Mouse (Mus musculus): ENCODE results near the gene Tubg2. TPM values are rescaled to one million over a fixed set of nuclear protein-coding genes. Genes with fewer than 3 reads are reported as not detected.
"Not testable (repeated sequence)": the region's sequence is repeated elsewhere in the genome, so short reads cannot be mapped to it uniquely, and the experiment has no call there.

The Tubg2 gene
- polyA plus RNA-seq, 1 experiment from 2014 or later: 7.6 TPM

DNA sequence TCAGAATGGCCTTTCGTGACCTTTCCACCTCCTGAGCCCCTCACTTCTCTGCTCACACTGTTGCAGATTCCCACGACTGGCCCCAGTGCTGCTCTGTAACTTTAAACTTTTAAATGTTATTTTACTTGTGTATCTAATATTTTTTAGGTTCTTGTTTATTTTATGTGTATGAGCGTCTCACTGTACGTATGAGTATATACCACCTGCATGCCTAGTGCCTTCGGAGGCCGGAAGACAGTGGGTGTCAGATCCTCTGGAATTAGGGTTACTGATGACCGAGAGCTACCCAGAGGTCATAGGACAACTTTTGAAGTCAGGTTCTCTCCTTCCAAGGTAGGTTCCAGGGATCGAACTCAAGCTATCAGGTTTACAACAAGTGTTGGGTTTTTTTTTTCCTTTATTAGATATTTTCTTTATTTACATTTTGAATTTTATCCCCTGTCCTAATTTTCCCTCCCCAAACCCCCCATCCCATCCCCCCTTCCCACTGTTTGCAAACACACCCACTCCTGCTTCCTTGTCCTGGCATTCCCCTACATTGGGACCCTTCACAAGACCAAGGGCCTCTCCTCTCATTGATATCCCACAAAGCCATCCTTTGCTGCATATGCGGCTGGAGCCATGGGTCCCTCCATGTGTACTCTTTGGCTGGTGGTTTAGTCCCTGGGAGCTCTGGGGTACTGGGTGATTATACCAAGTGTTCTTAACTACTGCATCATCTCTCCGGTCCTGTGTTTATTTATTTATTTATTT, 13.3 kb upstream of the Tubg2 start:
- Histone ChIP-seq H3K36me3 (replicated peaks) (no peaks in the 10 kb centered on the region), H3K9me3 (no peaks in the 10 kb centered on the region), H3K9ac (no peak overlapping the region), H3K4me2 (no peak overlapping the region), H3K4me1 (peaks cover 41% of the 10 kb centered on the region), H3K27me3 (no peaks in the 10 kb centered on the region), H3K27ac (no peak overlapping the region), H3K4me3 (replicated peaks) (no peak overlapping the region)
- 88% methylated on average over 10 of the region's 10 CpGs for WGBS
- ATAC-seq (ENCODE audit: low FRiP score): no peak

DNA sequence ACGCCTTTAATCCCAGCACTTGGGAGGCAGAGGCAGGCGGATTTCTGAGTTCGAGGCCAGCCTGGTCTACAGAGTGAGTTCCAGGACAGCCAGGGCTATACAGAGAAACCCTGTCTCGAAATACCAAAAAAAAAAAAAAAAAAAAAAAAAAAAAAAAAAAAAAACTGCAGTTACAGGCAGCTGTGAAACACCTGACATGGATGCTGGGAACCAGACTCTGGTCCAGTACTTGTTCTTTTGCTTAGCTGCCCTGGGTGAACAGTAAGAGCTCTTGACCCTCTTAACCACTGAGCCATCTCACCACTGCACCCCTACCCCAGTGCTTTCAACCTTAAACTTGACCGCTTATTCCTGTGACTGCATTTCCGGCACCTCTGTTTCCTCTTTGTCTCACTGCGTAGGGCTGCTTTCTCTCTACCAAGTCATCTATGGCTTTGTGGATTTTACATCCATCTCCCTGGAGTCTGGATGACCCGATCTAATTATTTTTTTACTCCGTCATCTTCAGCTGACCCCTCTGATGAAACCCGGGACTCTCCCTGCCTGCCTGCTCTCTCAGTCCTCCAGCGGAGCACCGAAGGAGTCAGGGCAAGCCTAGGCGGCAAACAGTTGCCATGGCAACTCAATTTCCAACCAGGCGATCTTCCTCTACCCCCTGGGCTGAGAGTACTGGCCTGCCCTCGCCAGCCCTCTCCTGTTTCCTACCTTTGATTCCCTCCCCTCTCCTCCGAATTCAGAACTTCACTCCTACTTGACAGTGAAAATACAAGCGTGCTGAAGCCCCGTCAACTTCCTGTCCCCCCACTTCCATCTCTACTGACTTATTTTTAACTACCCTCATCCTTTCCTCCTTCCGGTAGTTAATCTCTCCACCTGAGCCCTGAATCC, 12.1 kb upstream of the Tubg2 start:
- peak overlapping the region; percentile 52 for H3K4me2 ChIP-seq
- H3K4me1 ChIP-seq: peaks cover 39% of the 10 kb centered on the region
- WGBS: 22% methylated on average over 18 of the region's 19 CpGs
- peak overlapping the region; percentile 33 for H3K27ac ChIP-seq
- H3K27me3 ChIP-seq: no peaks in the 10 kb centered on the region
- H3K9ac ChIP-seq: 0 out of 2 replicates have a peak overlapping the region, but pooled peaks have one; percentile 38
- peak overlapping the region; percentile 28 for H3K4me3 ChIP-seq (replicated peaks)
- no peaks in the 10 kb centered on the region for H3K9me3 ChIP-seq
- H3K36me3 ChIP-seq (replicated peaks): no peaks in the 10 kb centered on the region
- ATAC-seq (ENCODE audit: low FRiP score): peak; percentile 83

DNA sequence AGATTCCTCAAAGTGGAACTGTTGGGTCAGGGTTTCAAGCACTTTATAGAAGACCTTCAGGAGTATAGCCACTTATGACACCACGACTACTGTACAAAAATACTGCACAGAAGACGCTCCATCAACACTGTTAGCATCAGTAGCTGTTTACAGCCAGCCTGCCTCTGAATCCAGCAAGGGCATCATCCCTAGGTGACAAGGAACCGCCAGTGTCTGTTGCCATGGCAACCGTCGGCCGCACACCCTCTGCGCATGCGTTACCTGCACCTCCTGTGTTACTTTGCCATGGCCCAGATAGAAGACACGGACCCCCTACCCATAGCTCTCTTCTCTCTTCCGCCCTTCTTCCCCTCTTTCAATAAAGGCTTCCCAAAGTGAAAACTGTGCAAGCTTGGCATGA, 9.3 kb upstream of the Tubg2 start:
- Histone ChIP-seq H3K36me3 (replicated peaks) (no peaks in the 10 kb centered on the region), H3K4me2 (no peak overlapping the region), H3K27ac (no peak overlapping the region), H3K27me3 (no peaks in the 10 kb centered on the region), H3K4me1 (peaks cover 23% of the 10 kb centered on the region), H3K4me3 (replicated peaks) (no peak overlapping the region), H3K9me3 (no peaks in the 10 kb centered on the region), H3K9ac (no peak overlapping the region)
- WGBS: 13% methylated on average over 10 of the region's 10 CpGs
- peak; percentile 68 for ATAC-seq (ENCODE audit: low FRiP score)

DNA sequence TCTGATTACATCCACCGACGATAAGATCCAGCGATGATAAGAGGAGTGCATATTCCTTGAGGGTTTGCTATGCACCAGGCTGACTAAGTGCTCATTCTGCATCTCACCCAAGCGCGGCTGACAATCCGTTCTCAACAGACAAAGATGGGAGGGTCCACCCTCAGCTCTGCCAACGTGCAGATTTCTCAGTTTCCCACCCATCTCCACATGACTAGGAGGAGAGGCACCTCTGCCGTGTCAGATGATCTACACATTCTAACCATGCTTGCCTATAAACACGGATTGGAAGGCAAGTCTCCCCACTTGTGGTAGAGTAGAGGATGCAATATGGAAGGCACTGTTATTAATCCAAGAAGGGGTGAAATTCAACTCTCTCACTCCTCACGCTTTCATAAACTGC, 7.0 kb upstream of the Tubg2 start:
- no peak for ATAC-seq (ENCODE audit: low FRiP score)
- H3K27ac ChIP-seq: no peak overlapping the region

DNA sequence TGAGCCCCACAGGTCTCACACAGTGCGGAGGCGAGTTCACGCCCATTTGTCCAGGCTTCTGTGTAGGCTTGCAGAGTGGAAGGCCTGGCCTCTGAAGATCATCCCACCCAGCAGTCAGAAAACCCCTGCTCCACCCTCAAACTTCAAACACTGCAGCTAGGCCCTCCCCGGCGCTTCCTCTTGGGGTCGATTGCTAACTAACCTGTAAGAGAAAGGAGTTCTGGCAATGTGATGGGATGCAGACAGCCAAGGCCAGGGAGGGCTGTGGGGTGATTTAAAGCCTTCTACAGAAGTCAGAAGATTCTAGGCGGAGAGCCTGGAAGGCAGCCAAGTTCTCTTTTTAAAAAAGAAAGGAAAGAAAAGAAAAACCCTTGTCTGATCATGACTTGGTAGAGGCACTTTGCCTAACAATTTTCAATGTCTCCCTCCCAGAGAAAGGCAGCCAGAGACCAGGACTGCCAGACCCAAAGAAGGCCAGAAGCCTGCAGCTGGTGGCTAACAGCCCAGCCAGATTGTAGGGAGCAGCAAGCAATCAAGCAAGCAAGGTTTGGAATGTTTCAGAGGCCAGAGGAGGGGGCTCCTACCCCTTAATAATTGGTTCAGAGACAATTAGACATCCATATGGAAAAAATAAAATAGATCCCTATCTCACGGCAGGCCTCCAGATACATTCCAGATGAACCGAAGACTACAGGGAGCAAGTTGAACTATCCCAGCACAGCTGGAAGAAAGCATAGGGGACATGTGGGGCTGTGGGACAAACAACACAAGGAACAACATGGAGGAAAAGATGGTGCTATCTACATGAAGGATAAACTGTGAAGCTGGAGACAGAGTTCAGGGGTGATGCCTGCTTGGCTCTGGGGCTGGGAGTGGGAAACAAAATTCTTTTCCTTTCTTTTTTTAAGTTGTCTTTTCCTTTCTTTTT, 6.3 kb upstream of the Tubg2 start:
- WGBS: 57% methylated on average over 9 of the region's 9 CpGs
- Histone ChIP-seq H3K4me2 (no peak overlapping the region), H3K9me3 (no peaks in the 10 kb centered on the region), H3K4me3 (replicated peaks) (no peak overlapping the region), H3K9ac (no peak overlapping the region), H3K36me3 (replicated peaks) (no peaks in the 10 kb centered on the region), H3K27me3 (no peaks in the 10 kb centered on the region), H3K27ac (peak overlapping the region; percentile 43), H3K4me1 (peaks cover 15% of the 10 kb centered on the region)
- no peak for ATAC-seq (ENCODE audit: low FRiP score)

More for the DNA sequence above, 7.0 kb upstream of the Tubg2 start:
- Histone ChIP-seq H3K9ac (no peak overlapping the region), H3K4me2 (no peak overlapping the region), H3K4me3 (replicated peaks) (no peak overlapping the region), H3K27me3 (no peaks in the 10 kb centered on the region), H3K9me3 (no peaks in the 10 kb centered on the region), H3K4me1 (peaks cover 18% of the 10 kb centered on the region), H3K36me3 (replicated peaks) (no peaks in the 10 kb centered on the region)
- WGBS: 72% methylated on average over 10 of the region's 10 CpGs

DNA sequence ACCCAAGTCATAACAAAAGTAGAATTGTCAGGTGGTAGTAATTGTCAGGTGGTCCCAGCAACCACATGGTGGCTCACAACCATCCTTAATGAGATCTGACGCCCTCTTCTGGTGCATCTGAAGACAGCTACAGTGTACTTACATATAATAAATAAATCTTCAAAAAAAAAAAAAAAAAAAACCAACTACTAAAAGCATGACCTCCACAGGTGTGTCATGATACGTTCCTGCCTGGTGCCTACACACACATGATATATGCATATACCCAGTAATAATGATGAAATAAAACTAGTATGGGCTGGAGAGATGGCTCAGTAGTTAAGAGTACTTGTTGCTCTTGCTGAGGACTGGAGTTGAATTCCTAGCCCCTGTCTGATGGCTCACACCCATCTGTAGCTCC, 4.6 kb upstream of the Tubg2 start:
- no peak overlapping the region for H3K9ac ChIP-seq
- no peak overlapping the region for H3K4me2 ChIP-seq
- H3K4me3 ChIP-seq (replicated peaks): no peak overlapping the region
- 49% methylated on average over 2 of the region's 2 CpGs for WGBS
- no peak overlapping the region for H3K27ac ChIP-seq
- peaks cover 25% of the 10 kb centered on the region for H3K4me1 ChIP-seq
- H3K27me3 ChIP-seq: peaks cover 15% of the 10 kb centered on the region
- ATAC-seq (ENCODE audit: low FRiP score): no peak
- H3K9me3 ChIP-seq: no peaks in the 10 kb centered on the region
- H3K36me3 ChIP-seq (replicated peaks): no peaks in the 10 kb centered on the region

DNA sequence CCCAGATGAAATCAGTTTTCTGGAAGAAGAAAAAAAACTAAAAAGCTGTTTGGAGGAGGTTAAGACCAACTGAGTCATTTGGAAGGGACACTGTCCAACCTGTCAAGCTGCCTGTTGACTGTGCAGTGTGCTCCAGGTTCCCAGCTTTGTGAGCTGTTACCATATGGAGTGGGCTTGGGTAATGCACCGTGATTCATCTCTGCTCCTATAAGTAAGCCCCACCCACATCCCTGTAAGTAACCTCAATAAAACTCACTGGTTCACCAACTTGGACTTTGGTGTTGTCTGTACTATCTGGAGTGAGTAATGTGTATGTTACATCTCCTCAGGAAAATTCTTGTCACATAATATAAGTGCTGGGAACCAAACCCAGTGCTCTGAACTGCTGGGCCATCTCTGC, 2.9 kb upstream of the Tubg2 start:
- no peak overlapping the region for H3K4me2 ChIP-seq
- no peak overlapping the region for H3K9ac ChIP-seq
- no peak overlapping the region for H3K4me3 ChIP-seq (replicated peaks)
- H3K9me3 ChIP-seq: no peaks in the 10 kb centered on the region
- H3K4me1 ChIP-seq: peaks cover 21% of the 10 kb centered on the region
- H3K27me3 ChIP-seq: peaks cover 27% of the 10 kb centered on the region
- ATAC-seq (ENCODE audit: low FRiP score): no peak
- no peaks in the 10 kb centered on the region for H3K36me3 ChIP-seq (replicated peaks)
- 83% methylated on average over 1 of the region's 1 CpGs for WGBS
- no peak overlapping the region for H3K27ac ChIP-seq

DNA sequence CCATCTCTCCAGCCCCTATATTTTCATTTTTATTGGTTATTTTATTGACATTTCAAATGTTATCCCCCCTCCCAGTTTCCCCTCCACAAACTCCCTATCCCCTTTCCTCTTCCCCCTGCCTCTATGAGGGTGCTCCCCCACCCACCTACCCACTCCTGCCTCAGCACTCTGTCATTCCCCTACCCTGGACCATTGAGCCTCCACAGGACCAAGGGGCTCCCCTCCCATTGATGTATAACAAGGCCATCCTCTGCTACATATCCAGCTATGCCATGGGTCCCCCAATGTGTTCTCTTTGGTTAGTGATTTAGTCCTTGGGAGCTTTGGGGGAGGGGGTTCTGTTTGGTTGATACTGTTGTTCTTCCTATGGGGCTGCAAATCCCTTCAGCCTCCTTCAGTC, 1.1 kb upstream of the Tubg2 start:
- Histone ChIP-seq H3K4me3 (replicated peaks) (no peak overlapping the region), H3K9me3 (no peaks in the 10 kb centered on the region), H3K27me3 (peaks cover 38% of the 10 kb centered on the region), H3K4me1 (peaks cover 16% of the 10 kb centered on the region), H3K27ac (no peak overlapping the region), H3K4me2 (no peak overlapping the region), H3K36me3 (replicated peaks) (no peaks in the 10 kb centered on the region), H3K9ac (no peak overlapping the region)
- ATAC-seq (ENCODE audit: low FRiP score): no peak

DNA sequence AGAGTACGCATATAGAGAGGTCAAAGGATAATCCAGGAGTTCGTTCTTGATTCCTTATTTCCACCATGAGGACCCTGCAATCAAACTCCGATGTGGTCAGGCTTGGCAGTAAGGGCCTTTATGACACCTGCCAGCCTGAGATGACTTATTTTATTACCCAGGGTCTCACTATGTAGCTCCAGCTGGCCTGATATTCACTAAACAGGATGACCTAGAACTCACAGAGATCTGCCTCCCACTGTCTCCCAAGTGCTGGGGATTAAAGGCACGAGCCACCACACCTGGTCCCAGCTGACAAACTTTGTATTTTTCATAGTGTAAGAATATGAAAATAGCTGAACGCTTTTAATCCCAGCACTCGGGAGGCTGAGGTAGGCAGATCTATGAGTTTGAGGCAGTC, 556 bp upstream of the Tubg2 start:
- H3K4me3 ChIP-seq (replicated peaks): no peak overlapping the region
- 72% methylated on average over 6 of the region's 6 CpGs for WGBS
- H3K9me3 ChIP-seq: no peaks in the 10 kb centered on the region
- 0 out of 2 replicates have a peak overlapping the region, but pooled peaks have one; percentile 78 for H3K27ac ChIP-seq
- no peak overlapping the region for H3K9ac ChIP-seq
- ATAC-seq (ENCODE audit: low FRiP score): no peak
- no peaks in the 10 kb centered on the region for H3K36me3 ChIP-seq (replicated peaks)
- peaks cover 14% of the 10 kb centered on the region for H3K4me1 ChIP-seq
- peaks cover 38% of the 10 kb centered on the region for H3K27me3 ChIP-seq
- H3K4me2 ChIP-seq: peak overlapping the region; percentile 68; the same call in 1 of the 2 replicates

DNA sequence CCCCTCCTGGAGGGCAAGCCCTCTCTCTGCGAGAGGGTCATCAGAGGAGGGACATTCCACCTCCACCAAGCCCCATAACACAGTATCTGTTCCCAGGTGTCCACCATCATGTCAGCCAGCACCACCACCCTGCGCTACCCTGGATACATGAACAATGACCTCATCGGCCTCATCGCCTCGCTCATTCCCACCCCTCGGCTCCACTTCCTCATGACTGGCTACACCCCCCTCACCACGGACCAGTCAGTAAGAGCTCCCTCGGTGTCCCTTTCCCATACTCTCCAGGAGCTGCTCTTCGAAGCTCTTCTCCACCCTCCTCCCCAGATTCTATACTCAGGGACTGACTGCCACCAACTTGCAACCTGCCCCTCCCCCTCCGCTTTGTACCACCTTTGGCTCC, 4.4 kb downstream of the Tubg2 start:
- 85% methylated on average over 10 of the region's 10 CpGs for WGBS
- not testable (repeated sequence) for H3K27ac ChIP-seq; H3K9ac ChIP-seq; H3K4me3 ChIP-seq (replicated peaks); H3K4me2 ChIP-seq; H3K9me3 ChIP-seq; ATAC-seq (ENCODE audit: low FRiP score); H3K36me3 ChIP-seq (replicated peaks)
- H3K27me3 ChIP-seq: peaks cover 76% of the 10 kb centered on the region
- H3K4me1 ChIP-seq: peaks cover 26% of the 10 kb centered on the region

DNA sequence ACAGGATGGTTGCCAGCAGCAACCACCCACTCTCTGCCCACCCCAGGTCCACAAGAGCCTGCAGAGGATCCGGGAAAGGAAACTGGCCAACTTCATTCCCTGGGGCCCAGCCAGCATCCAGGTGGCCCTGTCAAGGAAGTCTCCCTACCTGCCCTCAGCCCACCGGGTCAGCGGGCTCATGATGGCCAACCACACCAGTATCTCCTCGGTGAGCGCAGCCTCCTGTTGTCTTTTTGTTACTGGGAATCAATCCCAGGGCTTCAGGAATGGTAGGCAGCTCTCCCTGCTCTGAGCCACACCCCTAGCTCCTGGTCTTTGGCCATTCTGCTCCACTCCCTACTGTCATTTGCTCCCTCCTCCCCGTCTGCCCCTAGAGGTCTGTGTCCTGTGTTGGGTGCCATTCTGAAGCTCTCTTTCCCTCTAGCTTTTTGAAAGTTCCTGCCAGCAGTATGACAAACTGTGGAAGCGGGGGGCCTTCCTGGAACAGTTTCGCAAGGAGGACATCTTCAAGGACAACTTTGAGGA, 5.3 kb downstream of the Tubg2 start:
- not testable (repeated sequence) for H3K4me3 ChIP-seq (replicated peaks); H3K36me3 ChIP-seq (replicated peaks); H3K9ac ChIP-seq; ATAC-seq (ENCODE audit: low FRiP score); H3K4me2 ChIP-seq; H3K27ac ChIP-seq; H3K9me3 ChIP-seq
- Histone ChIP-seq H3K4me1 (peaks cover 18% of the 10 kb centered on the region), H3K27me3 (peaks cover 76% of the 10 kb centered on the region)
- 68% methylated on average over 8 of the region's 8 CpGs for WGBS

DNA sequence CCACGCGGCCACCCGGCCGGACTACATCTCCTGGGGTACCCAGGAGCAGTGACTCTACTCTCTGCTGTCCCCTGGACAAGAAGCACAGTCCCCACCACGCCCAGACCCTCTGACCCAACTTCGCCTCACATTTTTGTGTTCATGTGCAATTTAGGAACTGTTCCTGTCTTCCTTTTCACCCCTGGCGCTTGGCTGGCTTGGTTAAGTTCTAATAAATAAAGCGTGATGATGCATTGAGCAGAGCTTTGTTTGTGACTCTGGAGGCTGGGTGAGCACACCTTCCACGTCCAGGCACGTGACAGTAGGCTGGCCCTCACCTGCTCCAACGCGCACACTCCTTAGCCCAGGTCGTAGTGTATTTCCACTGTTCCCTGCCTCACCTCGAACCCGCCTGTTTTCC, 5.8 kb downstream of the Tubg2 start:
- peaks cover 76% of the 10 kb centered on the region for H3K27me3 ChIP-seq
- ATAC-seq (ENCODE audit: low FRiP score): no peak
- 87% methylated on average over 15 of the region's 15 CpGs for WGBS

More for the DNA sequence above, 5.8 kb downstream of the Tubg2 start:
- Histone ChIP-seq H3K9ac (no peak overlapping the region), H3K4me3 (replicated peaks) (no peak overlapping the region), H3K4me2 (no peak overlapping the region), H3K4me1 (peaks cover 14% of the 10 kb centered on the region), H3K27ac (no peak overlapping the region), H3K36me3 (replicated peaks) (0 out of 2 replicates have a peak, but pooled peaks cover 12% of the 10 kb centered on the region), H3K9me3 (no peaks in the 10 kb centered on the region)

All from forebrain, embryonic 12.5 days (tissue).